Mouse (Mus musculus) brain, adult 2 months (tissue): Measurements from ENCODE around the gene Pts.

ENCODE experiments used
- DNase-seq: peaks from one replicate; pipeline ENCODE4 v3.0.0; 2011; ENCODE audit warnings: low read depth, low spot score

The Pts gene

DNA sequence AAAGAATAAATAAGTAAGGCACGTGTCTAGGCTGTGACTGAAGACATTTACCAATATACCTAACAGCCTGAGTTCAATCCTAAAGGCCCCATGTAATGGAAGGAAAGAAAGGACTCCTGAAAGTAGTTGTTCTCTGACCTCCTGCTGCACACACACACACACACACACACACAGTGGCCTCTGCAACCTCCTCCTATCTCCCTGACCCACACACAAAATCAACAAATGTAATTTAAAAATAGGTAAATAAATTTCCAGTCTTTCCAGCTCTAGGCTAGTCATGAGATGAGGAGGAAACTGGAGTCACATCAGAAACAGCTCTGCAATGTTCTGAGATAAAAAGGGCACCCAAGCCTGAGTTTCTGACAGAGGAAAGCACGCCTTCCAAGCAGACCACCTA lies 34.7 kb downstream of the Pts start:
- no peak for DNase-seq

GRCm38 (mm10) chr9:50491531-50492045 lies 36.9 kb downstream of the Pts start:
- no peak for DNase-seq

DNA sequence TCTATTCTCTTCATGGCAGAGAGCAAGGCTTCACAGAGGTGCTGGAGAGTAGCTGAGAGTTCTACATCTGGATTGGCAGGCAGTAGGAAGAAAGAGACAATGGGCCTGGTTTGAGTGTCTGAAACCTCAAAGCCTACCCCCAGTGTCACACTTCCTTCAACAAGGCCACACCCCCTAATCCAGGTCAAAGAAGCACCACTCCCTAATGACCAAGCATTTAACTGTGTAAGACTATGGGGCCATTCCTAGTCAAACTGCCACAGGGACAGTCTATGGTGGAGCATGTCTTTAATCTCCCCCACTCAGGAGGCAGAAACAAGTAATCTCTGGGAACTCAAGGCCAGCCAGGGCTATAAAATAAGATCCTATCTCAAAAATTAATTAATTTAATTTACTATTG lies 37.7 kb downstream of the Pts start:
- no peak for DNase-seq

- DNase-seq: no peak
Observed at GRCm38 (mm10) chr9:50485521-50485920, 43.0 kb downstream of the Pts start.

DNA sequence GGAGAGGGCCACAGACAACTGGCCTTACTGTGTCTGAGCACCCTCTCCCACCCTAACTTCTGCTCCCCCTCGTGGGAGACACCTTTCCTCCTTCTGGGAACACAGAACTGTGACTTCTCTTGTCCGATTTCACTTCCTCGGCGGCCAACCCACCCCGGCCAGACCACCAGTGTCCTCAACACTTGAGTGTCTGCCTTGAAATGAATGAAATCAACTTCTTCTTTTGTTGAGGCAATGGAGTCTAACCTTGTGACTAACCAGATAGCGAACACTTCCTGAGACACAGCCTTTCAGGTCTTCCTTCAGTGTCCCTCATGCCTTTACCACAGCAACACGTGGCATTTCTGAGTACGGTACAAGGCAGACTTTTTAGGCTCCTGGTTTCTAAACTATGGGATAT lies 45.8 kb downstream of the Pts start:
- no peak for DNase-seq

GRCm38 (mm10) chr9:50479476-50479875 lies 49.0 kb downstream of the Pts start:
- no peak for DNase-seq

GRCm38 (mm10) chr9:50478826-50479225 lies 49.7 kb downstream of the Pts start:
- no peak for DNase-seq

DNA sequence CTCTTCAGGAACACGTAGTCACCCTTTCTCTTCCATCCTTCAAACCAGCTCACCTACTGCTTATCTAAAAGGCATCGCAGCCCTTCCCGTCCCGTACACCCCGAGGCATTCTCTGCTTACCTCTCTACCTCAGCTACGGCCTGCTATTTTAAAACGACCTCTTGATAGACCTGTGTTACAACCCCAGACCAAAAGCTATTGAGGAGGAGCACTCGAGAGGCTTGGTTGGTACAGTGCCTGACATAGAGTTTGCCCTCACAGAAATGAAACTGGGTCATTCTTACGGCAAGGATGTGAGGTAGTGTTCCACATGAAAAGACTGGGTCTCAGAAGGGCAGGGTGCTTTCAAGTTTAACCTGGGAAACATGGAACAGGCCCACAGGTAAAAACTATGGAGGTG lies 51.3 kb downstream of the Pts start:
- no peak for DNase-seq

DNA sequence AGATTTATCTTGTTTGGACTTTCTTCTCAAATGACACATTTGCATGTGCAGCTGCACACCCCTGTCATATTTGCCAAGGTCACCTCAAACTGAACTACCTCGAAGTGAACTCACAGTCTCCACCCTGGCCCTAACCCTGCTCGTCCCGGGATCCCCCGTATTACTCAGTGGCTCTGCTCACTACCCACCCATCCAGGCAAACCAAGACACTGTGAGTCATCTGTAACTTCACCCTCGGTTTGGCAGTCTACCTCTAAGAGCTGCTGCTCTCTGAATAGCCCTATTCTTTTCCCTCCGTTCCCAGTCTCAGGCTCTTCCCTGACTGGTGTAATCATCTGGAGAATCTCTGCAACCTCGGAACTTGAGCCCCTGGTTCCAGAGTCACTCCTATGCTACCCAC lies 51.9 kb downstream of the Pts start:
- peak; percentile 48 for DNase-seq

GRCm38 (mm10) chr9:50475745-50476144 lies 52.8 kb downstream of the Pts start:
- DNase-seq: no peak

GRCm38 (mm10) chr9:50475318-50475717 lies 53.2 kb downstream of the Pts start:
- peak; percentile 58 for DNase-seq
